Mouse (Mus musculus) liver, postnatal 0 days (tissue): ENCODE measurements around the gene Tbc1d20.

Experiments
- CTCF ChIP-seq: sonication (generic); IDR thresholded peaks from 2 replicates; pipeline ENCODE4 v1.5.1; 2016; ENCODE audit warnings: antibody characterized with exemption, low read depth
- EP300 ChIP-seq: IDR thresholded peaks from 2 replicates; pipeline ENCODE4 v1.6.1; 2016; ENCODE audit warnings: antibody characterized with exemption, low read depth, mild to moderate bottlenecking

GRCm38 (mm10) chr2:152259739-152260138 lies 33.9 kb upstream of the Tbc1d20 start:
- TF ChIP-seq CTCF (no peak), EP300 (no peak)
